Mouse (Mus musculus): ENCODE measurements around the gene Mrps27.

The Mrps27 gene

GRCm38 (mm10) chr13:99387901-99388811 is 43.6 kb downstream of the Mrps27 start:
- no peak for DNase-seq (ENCODE audit: low spot score in 2 of 2)

- no peak for DNase-seq (ENCODE audit: low spot score in 2 of 2)
Observed at GRCm38 (mm10) chr13:99391417-99391816, 46.8 kb downstream of the Mrps27 start.

GRCm38 (mm10) chr13:99393128-99393527 is 48.5 kb downstream of the Mrps27 start:
- no peak for DNase-seq (ENCODE audit: low spot score in 2 of 2)

GRCm38 (mm10) chr13:99394694-99395093 is 50.1 kb downstream of the Mrps27 start:
- DNase-seq (ENCODE audit: low spot score in 2 of 2): no peak

- no peak for DNase-seq (ENCODE audit: low spot score in 2 of 2)
Observed at GRCm38 (mm10) chr13:99395531-99395930, 50.9 kb downstream of the Mrps27 start.

GRCm38 (mm10) chr13:99397228-99397627 is 52.6 kb downstream of the Mrps27 start:
- no peak for DNase-seq (ENCODE audit: low spot score in 2 of 2)

- DNase-seq (ENCODE audit: low spot score in 2 of 2): no peak
Observed at GRCm38 (mm10) chr13:99398149-99398701, 53.6 kb downstream of the Mrps27 start.

GRCm38 (mm10) chr13:99399373-99399772 is 54.8 kb downstream of the Mrps27 start:
- no peak for DNase-seq (ENCODE audit: low spot score in 2 of 2)

GRCm38 (mm10) chr13:99409216-99409615 is 64.6 kb downstream of the Mrps27 start:
- no peak for DNase-seq (ENCODE audit: low spot score in 2 of 2)

- no peak for DNase-seq (ENCODE audit: low spot score in 2 of 2)
Observed at GRCm38 (mm10) chr13:99410611-99411515, 66.3 kb downstream of the Mrps27 start.

GRCm38 (mm10) chr13:99411761-99412160 is 67.2 kb downstream of the Mrps27 start:
- DNase-seq (ENCODE audit: low spot score in 2 of 2): no peak

- DNase-seq (ENCODE audit: low spot score in 2 of 2): no peak
Observed at GRCm38 (mm10) chr13:99412477-99413080, 68.0 kb downstream of the Mrps27 start.

- DNase-seq (ENCODE audit: low spot score in 2 of 2): no peak
Observed at GRCm38 (mm10) chr13:99413481-99414351, 69.1 kb downstream of the Mrps27 start.

GRCm38 (mm10) chr13:99414352-99414742 is 69.8 kb downstream of the Mrps27 start:
- DNase-seq (ENCODE audit: low spot score in 2 of 2): no peak

- no peak for DNase-seq (ENCODE audit: low spot score in 2 of 2)
Observed at GRCm38 (mm10) chr13:99416601-99417000, 72.0 kb downstream of the Mrps27 start.

GRCm38 (mm10) chr13:99423581-99423980 is 79.0 kb downstream of the Mrps27 start:
- DNase-seq (ENCODE audit: low spot score in 2 of 2): no peak

- DNase-seq (ENCODE audit: low spot score in 2 of 2): no peak
Observed at GRCm38 (mm10) chr13:99433068-99434008, 88.8 kb downstream of the Mrps27 start.

- DNase-seq (ENCODE audit: low spot score in 2 of 2): no peak
Observed at GRCm38 (mm10) chr13:99434494-99434893, 89.9 kb downstream of the Mrps27 start.

- no peak for DNase-seq (ENCODE audit: low spot score in 2 of 2)
Observed at GRCm38 (mm10) chr13:99437051-99437450, 92.5 kb downstream of the Mrps27 start.

- DNase-seq (ENCODE audit: low spot score in 2 of 2): no peak
Observed at GRCm38 (mm10) chr13:99439357-99439756, 94.8 kb downstream of the Mrps27 start.

All from spleen, postnatal 36 days (tissue).